Mouse (Mus musculus): ENCODE measurements around the gene Wfdc13. TPM values are rescaled to one million over a fixed set of nuclear protein-coding genes. Genes with fewer than 3 reads are reported as not detected.

Wfdc13 gene
- polyA plus RNA-seq, 1 experiment = 0.04 TPM

- no peak overlapping the region for H3K4me3 ChIP-seq
- no peak overlapping the region for H3ac ChIP-seq (ENCODE audit: control insufficient read depth, insufficient read length)
- TF ChIP-seq SRF (IDR thresholded peaks at IDR 0.05; ENCODE audit: control insufficient read depth, insufficient read length, low read depth) (no peak), POLR2AphosphoS2 (IDR thresholded peaks at IDR 0.05; ENCODE audit: insufficient read length, low read depth) (no peak), REST (IDR thresholded peaks at IDR 0.05; ENCODE audit: insufficient read depth, insufficient read length) (no peak), MYOG (IDR thresholded peaks at IDR 0.05; ENCODE audit: control insufficient read depth in 1 of 3, insufficient read depth in 1 of 3, insufficient read length in 2 of 3, low read depth in 2 of 3) (no peak), MYOD1 (IDR thresholded peaks at IDR 0.05; ENCODE audit: control insufficient read depth in 1 of 3, insufficient read length in 2 of 3, low read depth in 2 of 3) (no peak), TCF3 (IDR thresholded peaks at IDR 0.05; ENCODE audit: insufficient read length, low read depth) (no peak), POLR2A (IDR thresholded peaks at IDR 0.05; ENCODE audit: insufficient read length, low read depth) (no peak), TCF12 (IDR thresholded peaks at IDR 0.05; ENCODE audit: insufficient read depth, poor library complexity, severe bottlenecking) (no peak), CEBPB (IDR thresholded peaks at IDR 0.05; ENCODE audit: insufficient read depth, poor library complexity, severe bottlenecking) (no peak), MAX (IDR thresholded peaks at IDR 0.05; ENCODE audit: low read depth) (no peak), USF1 (IDR thresholded peaks at IDR 0.05; ENCODE audit: low read depth) (no peak), E2F4 (IDR thresholded peaks at IDR 0.05; ENCODE audit: insufficient read depth) (no peak)
- H3K36me3 ChIP-seq (ENCODE audit: control insufficient read depth, insufficient read depth) = no peaks in the 10 kb centered on the region
- H3K79me2 ChIP-seq (ENCODE audit: control insufficient read depth, insufficient read depth) = no peaks in the 10 kb centered on the region
- H3K27me3 ChIP-seq (ENCODE audit: control insufficient read depth, insufficient read depth, insufficient read length) = peaks cover 20% of the 10 kb centered on the region
- no peak overlapping the region for H3K4me2 ChIP-seq (ENCODE audit: low read depth)
Observed at GRCm38 (mm10) chr2:164641881-164642673, 42.8 kb upstream of the Wfdc13 start.

GRCm38 (mm10) chr2:164655858-164656257, 29.0 kb upstream of the Wfdc13 start, which contains the start of gene Wfdc10:
Gene Wfdc10 (plus strand): TSS chr2:164656046.
- no peak within 1 kb of the TSS for H3K4me2 ChIP-seq (ENCODE audit: low read depth)
- no peaks in the 10 kb centered on the region for H3K36me3 ChIP-seq (ENCODE audit: control insufficient read depth, insufficient read depth)
- H3K4me3 ChIP-seq = no peak within 1 kb of the TSS
- no peak for TF ChIP-seq MYOG (IDR thresholded peaks at IDR 0.05; ENCODE audit: control insufficient read depth in 1 of 3, insufficient read depth in 1 of 3, insufficient read length in 2 of 3, low read depth in 2 of 3)
- no peak for TF ChIP-seq REST (IDR thresholded peaks at IDR 0.05; ENCODE audit: insufficient read depth, insufficient read length)
- no peak for TF ChIP-seq MAX (IDR thresholded peaks at IDR 0.05; ENCODE audit: low read depth)
- no peak for TF ChIP-seq POLR2AphosphoS2 (IDR thresholded peaks at IDR 0.05; ENCODE audit: insufficient read length, low read depth)
- TF ChIP-seq USF1 (IDR thresholded peaks at IDR 0.05; ENCODE audit: low read depth) = no peak
- TF ChIP-seq CEBPB (IDR thresholded peaks at IDR 0.05; ENCODE audit: insufficient read depth, poor library complexity, severe bottlenecking) = no peak
- no peaks in the 10 kb centered on the region for H3K79me2 ChIP-seq (ENCODE audit: control insufficient read depth, insufficient read depth)
- peaks cover 31% of the 10 kb centered on the region for H3K27me3 ChIP-seq (ENCODE audit: control insufficient read depth, insufficient read depth, insufficient read length)
- no peak within 1 kb of the TSS for H3ac ChIP-seq (ENCODE audit: control insufficient read depth, insufficient read length)

GRCm38 (mm10) chr2:164656483-164656882, 28.4 kb upstream of the Wfdc13 start, which contains the start of gene Wfdc9:
Gene Wfdc9 (minus strand): TSS chr2:164656583.
- H3K27me3 ChIP-seq (ENCODE audit: control insufficient read depth, insufficient read depth, insufficient read length) = peaks cover 25% of the 10 kb centered on the region
- no peaks in the 10 kb centered on the region for H3K79me2 ChIP-seq (ENCODE audit: control insufficient read depth, insufficient read depth)
- no peak within 1 kb of the TSS for H3K4me3 ChIP-seq
- no peak within 1 kb of the TSS for H3ac ChIP-seq (ENCODE audit: control insufficient read depth, insufficient read length)
- no peak for TF ChIP-seq MYOD1 (IDR thresholded peaks at IDR 0.05; ENCODE audit: control insufficient read depth in 1 of 3, insufficient read length in 2 of 3, low read depth in 2 of 3)
- no peak for TF ChIP-seq MAX (IDR thresholded peaks at IDR 0.05; ENCODE audit: low read depth)
- H3K36me3 ChIP-seq (ENCODE audit: control insufficient read depth, insufficient read depth) = no peaks in the 10 kb centered on the region
- no peak within 1 kb of the TSS for H3K4me2 ChIP-seq (ENCODE audit: low read depth)

GRCm38 (mm10) chr2:164664851-164665250, 20.1 kb upstream of the Wfdc13 start:
- Histone ChIP-seq H3K27me3 (ENCODE audit: control insufficient read depth, insufficient read depth, insufficient read length) (peaks cover 5% of the 10 kb centered on the region), H3K4me2 (ENCODE audit: low read depth) (no peak overlapping the region), H3K4me3 (no peak overlapping the region), H3K79me2 (ENCODE audit: control insufficient read depth, insufficient read depth) (no peaks in the 10 kb centered on the region), H3K36me3 (ENCODE audit: control insufficient read depth, insufficient read depth) (no peaks in the 10 kb centered on the region), H3ac (ENCODE audit: control insufficient read depth, insufficient read length) (no peak overlapping the region)
- no peak for TF ChIP-seq MYOD1 (IDR thresholded peaks at IDR 0.05; ENCODE audit: control insufficient read depth in 1 of 3, insufficient read length in 2 of 3, low read depth in 2 of 3)
- TF ChIP-seq MYOG (IDR thresholded peaks at IDR 0.05; ENCODE audit: control insufficient read depth in 1 of 3, insufficient read depth in 1 of 3, insufficient read length in 2 of 3, low read depth in 2 of 3) = no peak
- TF ChIP-seq TCF3 (IDR thresholded peaks at IDR 0.05; ENCODE audit: insufficient read length, low read depth) = no peak
- TF ChIP-seq SRF (IDR thresholded peaks at IDR 0.05; ENCODE audit: control insufficient read depth, insufficient read length, low read depth) = no peak
- TF ChIP-seq POLR2AphosphoS2 (IDR thresholded peaks at IDR 0.05; ENCODE audit: insufficient read length, low read depth) = no peak
- TF ChIP-seq TCF12 (IDR thresholded peaks at IDR 0.05; ENCODE audit: insufficient read depth, poor library complexity, severe bottlenecking) = no peak
- no peak for TF ChIP-seq POLR2A (IDR thresholded peaks at IDR 0.05; ENCODE audit: insufficient read length, low read depth)
- TF ChIP-seq E2F4 (IDR thresholded peaks at IDR 0.05; ENCODE audit: insufficient read depth) = no peak
- TF ChIP-seq REST (IDR thresholded peaks at IDR 0.05; ENCODE audit: insufficient read depth, insufficient read length) = no peak
- TF ChIP-seq MAX (IDR thresholded peaks at IDR 0.05; ENCODE audit: low read depth) = no peak
- TF ChIP-seq USF1 (IDR thresholded peaks at IDR 0.05; ENCODE audit: low read depth) = no peak
- no peak for TF ChIP-seq CEBPB (IDR thresholded peaks at IDR 0.05; ENCODE audit: insufficient read depth, poor library complexity, severe bottlenecking)

GRCm38 (mm10) chr2:164670261-164670660, 14.6 kb upstream of the Wfdc13 start:
- no peaks in the 10 kb centered on the region for H3K36me3 ChIP-seq (ENCODE audit: control insufficient read depth, insufficient read depth)
- no peak for TF ChIP-seq POLR2A (IDR thresholded peaks at IDR 0.05; ENCODE audit: insufficient read length, low read depth)
- no peak for TF ChIP-seq MAX (IDR thresholded peaks at IDR 0.05; ENCODE audit: low read depth)
- TF ChIP-seq USF1 (IDR thresholded peaks at IDR 0.05; ENCODE audit: low read depth) = no peak
- no peak for TF ChIP-seq TCF12 (IDR thresholded peaks at IDR 0.05; ENCODE audit: insufficient read depth, poor library complexity, severe bottlenecking)
- H3ac ChIP-seq (ENCODE audit: control insufficient read depth, insufficient read length) = no peak overlapping the region
- H3K4me2 ChIP-seq (ENCODE audit: low read depth) = no peak overlapping the region
- no peak overlapping the region for H3K4me3 ChIP-seq
- peaks cover 2% of the 10 kb centered on the region for H3K27me3 ChIP-seq (ENCODE audit: control insufficient read depth, insufficient read depth, insufficient read length)
- no peaks in the 10 kb centered on the region for H3K79me2 ChIP-seq (ENCODE audit: control insufficient read depth, insufficient read depth)
